Mouse (Mus musculus) kidney, adult 2 months (tissue): Measurements from ENCODE around the gene Gm4559.
"Not testable (repeated sequence)": the region's sequence is repeated elsewhere in the genome, so short reads cannot be mapped to it uniquely, and the experiment has no call there.

ENCODE experiments used
- CTCF ChIP-seq: fragments of 200-500 bp; conservative IDR thresholded peaks from 2 replicates; pipeline ENCODE4 v1.5.1; 2011; ENCODE audit warnings: low read depth, mild to moderate bottlenecking, control low read depth, low read length, moderate library complexity, mixed read lengths; ENCODE audit not compliant: insufficient read depth, insufficient read length
- POLR2A ChIP-seq: fragments of 200-500 bp; IDR thresholded peaks from one replicate; pipeline ENCODE4 v1.6.1; 2011; ENCODE audit warnings: low read depth, low read length, control low read depth

DNA sequence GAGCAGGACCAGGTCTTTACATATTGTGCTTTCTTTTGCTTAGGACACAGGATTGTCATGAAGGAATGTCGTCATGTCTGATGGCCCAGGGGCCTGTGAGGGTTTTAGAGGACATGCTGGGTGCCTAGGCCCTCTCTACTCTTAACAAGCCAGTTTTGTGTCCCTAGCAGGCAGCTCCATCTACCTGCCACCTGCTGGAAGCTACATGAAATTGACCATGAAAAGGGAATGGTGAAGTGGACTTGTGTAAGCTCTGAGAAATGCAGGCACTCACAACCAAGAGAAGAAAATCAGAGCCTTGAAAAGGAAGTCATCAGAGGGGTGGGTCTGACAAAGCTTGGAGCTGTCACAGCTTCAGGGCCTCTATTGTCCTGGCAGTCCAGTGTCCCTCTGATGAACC is 5.1 kb upstream of the Gm4559 start:
- TF ChIP-seq CTCF, POLR2A: not testable (repeated sequence)
